Mouse (Mus musculus): ENCODE results near the gene Zfp830. TPM values are rescaled to one million over a fixed set of nuclear protein-coding genes. Genes with fewer than 3 reads are reported as not detected.

Gene Zfp830
- polyA plus RNA-seq, 1 experiment from 2014 or later = 29.0 TPM

DNA sequence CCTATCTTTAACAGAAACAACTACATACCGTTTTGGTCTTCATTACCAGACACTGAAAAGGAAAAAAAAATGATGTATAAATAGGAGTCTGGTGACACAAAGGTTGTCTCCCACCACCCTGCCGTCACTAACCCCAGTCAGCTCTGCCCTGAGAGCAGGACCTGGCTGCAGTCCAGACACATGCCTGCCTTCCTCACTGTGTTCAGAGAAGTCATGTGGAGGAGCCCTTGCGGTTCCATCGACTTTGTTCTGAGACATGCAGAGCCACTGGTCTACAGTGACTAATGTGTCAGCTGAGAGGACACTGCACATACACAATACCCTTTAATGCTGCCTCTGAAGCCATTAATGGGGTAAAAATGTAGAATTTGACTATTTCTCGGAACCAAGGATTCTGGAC, 44.3 kb downstream of the Zfp830 start:
- 70% methylated on average over 5 of the region's 5 CpGs for WGBS
- no peak for ATAC-seq (ENCODE audit: low read depth)
- Histone ChIP-seq H3K36me3 (ENCODE audit: control insufficient read depth, insufficient read depth, low read length) (no peaks in the 10 kb centered on the region; the same call in 1 of the 2 replicates), H3K4me2 (ENCODE audit: low read depth, low read length) (no peak overlapping the region), H3K4me1 (ENCODE audit: control insufficient read depth, insufficient read depth, low read length) (no peaks in the 10 kb centered on the region), H3K9ac (replicated peaks; ENCODE audit: low read depth, low read length) (no peak overlapping the region), H3K27me3 (ENCODE audit: control insufficient read depth, insufficient read depth, low read length) (no peaks in the 10 kb centered on the region), H3K9me3 (ENCODE audit: control insufficient read depth, low read length) (no peaks in the 10 kb centered on the region), H3K27ac (ENCODE audit: low read depth, low read length) (no peak overlapping the region), H3K4me3 (ENCODE audit: low read depth, low read length) (no peak overlapping the region)

Other genes with a start within 250 kb of the Zfp830 start
- gene Cct6b, start within 50 bp of the Zfp830 start, polyA plus RNA-seq (2014; fragmentation: Nextera tagmentation; extraction: Ambion mirVana) = 0.33 and 0.44 TPM in 2 replicates
- gene Lig3, start 16.8 kb downstream of the Zfp830 start, polyA plus RNA-seq (2014; fragmentation: Nextera tagmentation; extraction: Ambion mirVana) = 25.4 and 33.8 TPM in 2 replicates
- 3.9 and 4.8 TPM in 2 replicates for gene Rffl, start 106.9 kb downstream of the Zfp830 start, polyA plus RNA-seq (2014; fragmentation: Nextera tagmentation; extraction: Ambion mirVana)
- 13.4 and 14.4 TPM in 2 replicates for gene Rad51d, start 126.3 kb downstream of the Zfp830 start, polyA plus RNA-seq (2014; fragmentation: Nextera tagmentation; extraction: Ambion mirVana)
- 0.82 and 1.1 TPM in 2 replicates for gene Fndc8, start 127.8 kb downstream of the Zfp830 start, polyA plus RNA-seq (2014; fragmentation: Nextera tagmentation; extraction: Ambion mirVana)
- gene Nle1, start 144.1 kb downstream of the Zfp830 start, polyA plus RNA-seq (2014; fragmentation: Nextera tagmentation; extraction: Ambion mirVana) = 21.6 and 24.7 TPM in 2 replicates
- 0.92 and 1.2 TPM in 2 replicates for gene Unc45b, start 146.2 kb downstream of the Zfp830 start, polyA plus RNA-seq (2014; fragmentation: Nextera tagmentation; extraction: Ambion mirVana)
- gene Slfn5, start 187.0 kb downstream of the Zfp830 start, polyA plus RNA-seq (2014; fragmentation: Nextera tagmentation; extraction: Ambion mirVana) = 1.0 and 1.5 TPM in 2 replicates
- gene Slfn9, start 227.5 kb downstream of the Zfp830 start, polyA plus RNA-seq (2014; fragmentation: Nextera tagmentation; extraction: Ambion mirVana) = 0.56 and 1.4 TPM in 2 replicates

All from neural tube, embryonic 14.5 days (tissue).